Mouse (Mus musculus) brain, embryonic 14.5 days (tissue): ENCODE results near the gene Fam102b.

Experiments
- CTCF ChIP-seq: fragments of 200-500 bp; IDR thresholded peaks from 2 replicates; pipeline ENCODE4 v1.5.1; 2012; ENCODE audit warnings: inconsistent platforms, mild to moderate bottlenecking, moderate library complexity, borderline replicate concordance; ENCODE audit not compliant: insufficient read depth, insufficient read length; ENCODE audit errors: extremely low read depth
- POLR2A ChIP-seq: fragments of 200-500 bp; IDR thresholded peaks from 2 replicates; pipeline ENCODE4 v1.6.1; 2012; ENCODE audit warnings: mild to moderate bottlenecking, inconsistent platforms, borderline replicate concordance; ENCODE audit not compliant: poor library complexity, insufficient read depth, insufficient read length, severe bottlenecking; ENCODE audit errors: extremely low read depth

GRCm38 (mm10) chr3:109005777-109006176 lies 21.6 kb downstream of the Fam102b start:
- TF ChIP-seq POLR2A: no peak
- no peak for TF ChIP-seq CTCF
